Mouse (Mus musculus) neural tube, embryonic 10.5 days (tissue): Measurements from ENCODE around the gene Fndc5.

ENCODE experiments used
- DNase-seq: peaks from one replicate; pipeline ENCODE4 v3.0.0-alpha.2; 2017; ENCODE audit warnings: low spot score; ENCODE audit errors: extremely low spot score

The Fndc5 gene

DNA sequence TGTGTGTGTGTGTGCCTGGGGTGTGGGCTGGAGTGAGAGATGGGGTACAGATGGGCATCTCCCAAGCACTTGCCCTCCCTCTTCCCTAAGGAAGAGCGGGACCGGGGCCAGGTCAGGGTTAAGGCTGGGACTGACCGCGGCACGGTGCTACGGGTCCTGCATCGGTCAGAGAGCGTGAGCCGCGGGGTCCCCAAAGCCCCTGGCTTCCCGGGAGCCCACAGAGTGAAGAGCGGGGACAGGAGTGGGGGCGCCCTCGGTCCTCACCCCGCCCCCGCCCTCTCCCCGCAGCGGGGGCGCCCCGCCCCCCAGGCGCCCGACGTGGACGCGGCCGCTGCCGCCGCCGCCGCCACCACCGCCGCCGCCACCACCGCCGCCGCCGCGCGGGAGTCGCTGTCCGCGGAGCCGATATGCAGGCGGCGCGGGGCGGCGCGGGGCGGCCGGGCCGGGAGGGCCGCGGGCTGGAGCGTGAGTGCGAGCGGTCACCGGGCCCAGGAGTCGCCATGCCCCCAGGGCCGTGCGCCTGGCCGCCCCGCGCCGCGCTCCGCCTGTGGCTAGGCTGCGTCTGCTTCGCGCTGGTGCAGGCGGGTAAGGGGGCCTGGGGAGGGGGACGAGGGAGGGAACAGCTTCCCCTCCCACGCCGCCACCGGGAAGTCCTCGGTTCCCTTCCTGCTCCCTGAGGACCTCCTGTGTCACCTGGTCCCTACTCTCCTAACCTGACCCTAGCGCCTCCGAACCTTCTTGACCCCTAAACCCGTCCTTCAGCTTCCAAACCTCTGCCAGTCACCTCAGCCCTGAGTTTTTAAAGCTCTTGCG, at the start of gene Fndc5:
Gene Fndc5, plus strand, starts transcription at position 421 of the 813 bp plus-strand sequence.
- peak; percentile 53 for DNase-seq

GRCm38 (mm10) chr4:129087850-129088249, 48.9 kb upstream of the Fndc5 start:
- DNase-seq: no peak

- DNase-seq: no peak
Measured at GRCm38 (mm10) chr4:129095276-129095675, 41.5 kb upstream of the Fndc5 start.

- no peak for DNase-seq
Measured at GRCm38 (mm10) chr4:129097006-129097405, 39.8 kb upstream of the Fndc5 start.

- DNase-seq: no peak
Measured at GRCm38 (mm10) chr4:129102133-129102829, 34.5 kb upstream of the Fndc5 start.

DNA sequence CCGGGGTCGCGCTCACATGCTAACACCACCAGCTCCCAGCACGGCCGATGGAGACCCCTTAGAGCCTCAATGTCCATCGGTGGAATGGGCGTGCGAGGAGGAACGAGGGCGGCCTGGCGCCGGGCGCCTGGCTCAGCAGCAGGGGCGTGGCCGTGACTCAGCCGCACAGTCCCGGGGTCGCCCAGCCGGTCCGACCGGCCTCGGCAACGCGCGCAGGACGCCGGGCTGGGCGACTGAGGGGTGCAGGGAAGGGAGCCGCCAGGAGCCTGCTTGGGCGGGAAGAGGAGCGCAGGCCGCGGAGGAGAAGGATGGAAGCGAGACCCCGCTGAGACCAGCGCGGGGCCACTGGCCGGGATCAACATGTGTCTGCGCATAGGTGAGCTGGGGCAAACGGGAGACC, 31.4 kb upstream of the Fndc5 start, which contains the start of gene Tmem54:
Gene Tmem54, plus strand, starts transcription at position 193 of the 400 bp plus-strand sequence.
- peak; percentile 38 for DNase-seq

GRCm38 (mm10) chr4:129106073-129106472, 30.7 kb upstream of the Fndc5 start:
- no peak for DNase-seq

- DNase-seq: no peak
Measured at GRCm38 (mm10) chr4:129107348-129107899, 29.4 kb upstream of the Fndc5 start.

GRCm38 (mm10) chr4:129108624-129109023, 28.2 kb upstream of the Fndc5 start:
- DNase-seq: no peak

GRCm38 (mm10) chr4:129110804-129111203, 26.0 kb upstream of the Fndc5 start:
- DNase-seq: no peak

GRCm38 (mm10) chr4:129111350-129111749, 25.4 kb upstream of the Fndc5 start:
- no peak for DNase-seq

- no peak for DNase-seq
Measured at GRCm38 (mm10) chr4:129112231-129112630, 24.6 kb upstream of the Fndc5 start.

DNA sequence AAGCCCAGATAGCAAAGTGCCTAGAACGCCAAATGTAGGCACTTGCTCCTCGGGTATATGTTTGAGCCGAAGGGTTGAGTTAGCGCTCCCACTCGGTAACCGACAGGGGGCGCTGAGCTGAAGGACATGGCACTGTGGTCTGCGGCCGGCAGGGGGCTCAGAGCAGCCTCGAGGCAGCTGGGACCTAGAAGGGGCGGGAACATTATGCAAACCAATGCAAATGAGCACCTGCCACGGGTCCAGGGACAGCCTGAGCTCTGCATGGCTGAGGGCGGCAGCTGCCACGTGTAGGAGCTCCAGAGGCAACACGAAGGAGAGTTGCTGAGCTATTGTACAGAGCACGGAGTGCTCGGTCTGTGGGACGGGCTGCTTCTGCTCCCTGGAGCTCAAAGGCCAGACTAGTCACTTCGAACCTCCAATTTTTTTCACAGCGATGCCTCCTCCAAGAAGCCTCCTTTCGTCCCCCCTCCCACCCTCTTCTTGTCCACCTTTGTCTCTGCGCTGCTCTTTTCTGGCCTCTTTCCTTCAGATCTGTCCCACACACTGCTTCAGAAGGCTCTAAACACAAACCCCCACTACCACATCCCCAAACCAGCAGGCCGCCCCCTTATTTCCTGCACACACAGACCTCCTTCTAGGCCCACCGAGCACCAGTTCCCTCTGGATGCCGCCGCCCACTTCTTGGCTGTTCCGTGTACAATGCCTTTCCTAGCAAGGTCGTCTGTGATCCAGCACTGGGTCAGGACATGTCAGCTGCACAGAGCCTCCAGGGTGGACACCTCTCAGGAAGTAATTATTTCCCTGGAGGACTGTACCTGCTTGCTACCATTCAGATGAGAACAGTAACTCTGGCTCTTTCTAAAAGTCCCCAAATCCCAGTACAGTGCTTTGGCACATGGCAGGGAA, 23.5 kb upstream of the Fndc5 start:
- peak; percentile 87 for DNase-seq

DNA sequence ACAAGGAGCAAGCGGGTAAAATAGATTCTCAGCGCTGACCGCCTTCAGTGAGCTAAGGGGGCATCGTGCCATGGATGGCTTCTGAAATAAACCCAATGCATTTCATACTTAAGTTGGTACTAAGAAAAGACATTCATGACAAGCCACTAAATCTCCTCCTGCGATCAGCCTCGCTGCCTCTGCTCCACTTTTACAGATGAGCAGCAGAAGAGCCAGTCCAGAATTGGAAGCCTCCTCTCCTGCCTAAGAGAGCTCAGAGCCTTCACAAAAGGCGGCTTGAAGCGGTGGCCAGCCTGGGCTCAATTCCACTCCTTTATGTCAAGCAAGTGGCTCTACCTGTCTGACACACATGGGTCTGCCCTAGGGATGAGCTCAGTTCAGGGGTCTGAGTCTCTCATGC, 20.1 kb upstream of the Fndc5 start:
- no peak for DNase-seq

DNA sequence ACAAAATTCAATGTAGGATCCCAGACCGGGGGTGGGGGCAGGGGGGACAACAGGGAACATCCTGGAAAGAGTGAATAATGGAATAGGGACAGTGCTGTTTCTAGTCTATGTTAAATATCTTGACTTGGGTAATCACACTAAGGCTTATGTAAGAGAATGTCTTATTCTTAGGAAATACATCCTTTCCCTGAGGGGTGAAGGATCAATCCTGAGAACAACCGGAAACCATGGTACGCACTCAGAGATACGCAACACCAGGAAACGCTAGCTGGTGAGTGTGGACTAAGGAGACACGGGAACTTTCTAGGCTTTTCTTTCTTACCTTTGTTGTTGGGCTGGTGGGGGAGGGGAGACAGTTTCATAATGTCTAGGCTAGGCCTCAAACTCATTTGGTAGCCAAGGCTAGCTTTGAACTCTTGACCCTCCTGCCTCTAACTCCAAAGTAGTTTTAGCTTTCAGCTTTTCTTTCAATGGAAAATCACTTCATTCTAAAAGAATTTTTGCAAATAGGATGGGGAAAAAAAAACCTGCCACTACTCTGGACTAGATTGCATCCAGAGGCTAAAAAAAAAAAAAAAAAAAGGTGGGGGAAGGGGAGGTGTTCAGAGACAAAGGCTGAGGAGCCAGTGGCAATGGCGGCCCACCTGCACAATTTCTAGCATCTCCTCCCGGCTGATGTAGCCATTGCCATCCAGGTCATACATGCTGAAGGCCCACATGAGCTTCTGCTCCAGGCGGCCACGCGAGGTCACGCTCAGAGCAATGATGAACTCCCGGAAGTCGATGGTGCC, 18.9 kb upstream of the Fndc5 start:
- no peak for DNase-seq

GRCm38 (mm10) chr4:129119708-129120107, 17.1 kb upstream of the Fndc5 start:
- DNase-seq: no peak

GRCm38 (mm10) chr4:129120520-129121445, 16.0 kb upstream of the Fndc5 start:
- DNase-seq: peak; percentile 82

- peak; percentile 29 for DNase-seq
Measured at GRCm38 (mm10) chr4:129121569-129122086, 15.2 kb upstream of the Fndc5 start, which contains the start of gene Hpca. Gene Hpca, minus strand, starts transcription at chr4:129122036.

GRCm38 (mm10) chr4:129122107-129122506, 14.7 kb upstream of the Fndc5 start:
- no peak for DNase-seq
